Mouse (Mus musculus): ENCODE measurements around the gene Nusap1.
"Not testable (repeated sequence)": the region's sequence is repeated elsewhere in the genome, so short reads cannot be mapped to it uniquely, and the experiment has no call there.

Gene Nusap1

DNA sequence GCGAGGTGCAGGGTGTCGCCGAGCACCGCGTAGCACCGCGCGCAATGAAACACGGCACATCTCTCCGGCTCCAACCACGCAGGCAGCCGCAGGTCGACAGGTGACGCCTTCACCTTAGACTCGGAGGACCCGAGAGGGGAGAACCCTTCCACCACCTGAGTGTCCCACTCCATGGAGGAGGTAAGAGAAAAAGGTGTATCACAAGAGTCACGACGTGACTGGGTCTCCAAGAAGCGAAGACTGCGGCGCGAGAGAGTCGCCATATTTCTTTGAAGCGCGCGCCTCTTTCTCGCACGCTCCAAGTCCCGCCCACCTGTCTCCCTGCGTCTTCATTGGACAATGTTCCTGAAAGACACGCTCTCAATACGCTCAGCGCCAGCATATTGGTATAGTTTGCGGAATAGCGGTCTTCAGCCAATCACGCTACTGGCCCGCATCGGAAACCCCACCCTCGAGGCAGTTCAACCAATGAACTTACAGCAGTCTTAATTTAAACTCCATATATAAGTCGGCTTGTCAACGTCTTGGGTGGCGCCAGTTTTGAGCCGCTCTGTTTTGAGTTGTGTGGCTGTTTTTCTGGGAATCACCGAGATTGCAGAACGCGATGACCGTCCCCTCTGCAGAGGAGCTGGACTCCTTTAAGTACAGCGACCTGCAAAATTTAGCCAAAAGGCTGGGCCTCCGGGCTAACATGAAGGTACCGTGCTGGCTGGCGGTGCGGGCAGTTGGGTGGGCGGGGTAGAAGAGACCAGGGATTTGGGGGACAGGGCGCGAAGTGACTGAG, at the start of gene Nusap1, which contains the start of gene Oip5:
Nusap1 (plus strand) TSS at position 100 of the 784 bp plus-strand sequence.
Oip5 (minus strand) TSS at position 271 of the 784 bp plus-strand sequence.
- DNase-seq (ENCODE audit: extremely low spot score, low read depth, low spot score) = peak; percentile 95

DNA sequence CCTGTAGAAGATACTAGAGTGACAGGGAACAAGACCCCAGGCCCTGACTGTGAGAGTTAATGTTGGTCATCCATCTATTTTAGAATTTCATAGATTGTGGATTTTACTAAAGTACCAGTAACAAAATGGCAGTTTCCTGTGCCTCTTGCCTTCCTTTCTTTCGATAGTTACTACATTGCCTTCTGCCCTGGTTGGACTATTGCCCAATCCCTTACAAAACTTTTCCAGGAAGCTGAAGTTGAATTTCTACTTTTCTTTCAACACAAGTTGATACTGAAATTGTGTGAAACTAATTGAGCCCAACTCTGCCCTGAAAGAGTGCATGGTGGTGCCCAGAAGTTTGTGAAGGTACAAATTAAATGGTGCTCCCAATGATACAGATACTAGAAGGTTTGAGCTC, 45.6 kb upstream of the Nusap1 start:
- no peak for DNase-seq (ENCODE audit: extremely low spot score, low read depth, low spot score)

DNA sequence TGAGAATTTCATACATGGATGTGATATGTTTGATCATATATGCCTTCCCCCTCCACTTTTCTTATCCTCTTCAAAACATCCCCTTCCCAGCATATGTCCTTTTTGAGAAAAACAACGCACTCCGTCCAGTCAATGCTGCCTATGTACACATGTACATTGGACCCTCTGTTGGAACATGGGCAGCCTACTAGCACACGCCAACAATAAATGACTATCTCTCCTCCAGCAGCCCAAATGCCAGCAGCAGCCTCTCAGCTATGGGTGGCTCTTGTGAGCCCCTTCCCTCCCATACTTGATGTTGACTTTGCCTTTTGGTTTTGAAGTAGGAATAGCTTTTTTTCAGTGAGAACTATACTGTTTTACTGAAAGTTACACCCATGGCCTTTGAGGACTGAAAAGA, 36.5 kb upstream of the Nusap1 start:
- no peak for DNase-seq (ENCODE audit: extremely low spot score, low read depth, low spot score)

- no peak for DNase-seq (ENCODE audit: extremely low spot score, low read depth, low spot score)
Observed at GRCm38 (mm10) chr2:119583439-119583838, 34.7 kb upstream of the Nusap1 start.

- DNase-seq (ENCODE audit: extremely low spot score, low read depth, low spot score) = no peak
Observed at GRCm38 (mm10) chr2:119584282-119584681, 33.8 kb upstream of the Nusap1 start.

- DNase-seq (ENCODE audit: extremely low spot score, low read depth, low spot score) = no peak
Observed at GRCm38 (mm10) chr2:119587383-119587782, 30.7 kb upstream of the Nusap1 start.

- no peak for DNase-seq (ENCODE audit: extremely low spot score, low read depth, low spot score)
Observed at GRCm38 (mm10) chr2:119591247-119591646, 26.9 kb upstream of the Nusap1 start.

- no peak for DNase-seq (ENCODE audit: extremely low spot score, low read depth, low spot score)
Observed at GRCm38 (mm10) chr2:119593765-119594112, 24.4 kb upstream of the Nusap1 start.

- peak; percentile 99 for DNase-seq (ENCODE audit: extremely low spot score, low read depth, low spot score)
Observed at GRCm38 (mm10) chr2:119594113-119594981, 23.8 kb upstream of the Nusap1 start.

- no peak for DNase-seq (ENCODE audit: extremely low spot score, low read depth, low spot score)
Observed at GRCm38 (mm10) chr2:119595308-119595707, 22.8 kb upstream of the Nusap1 start.

DNA sequence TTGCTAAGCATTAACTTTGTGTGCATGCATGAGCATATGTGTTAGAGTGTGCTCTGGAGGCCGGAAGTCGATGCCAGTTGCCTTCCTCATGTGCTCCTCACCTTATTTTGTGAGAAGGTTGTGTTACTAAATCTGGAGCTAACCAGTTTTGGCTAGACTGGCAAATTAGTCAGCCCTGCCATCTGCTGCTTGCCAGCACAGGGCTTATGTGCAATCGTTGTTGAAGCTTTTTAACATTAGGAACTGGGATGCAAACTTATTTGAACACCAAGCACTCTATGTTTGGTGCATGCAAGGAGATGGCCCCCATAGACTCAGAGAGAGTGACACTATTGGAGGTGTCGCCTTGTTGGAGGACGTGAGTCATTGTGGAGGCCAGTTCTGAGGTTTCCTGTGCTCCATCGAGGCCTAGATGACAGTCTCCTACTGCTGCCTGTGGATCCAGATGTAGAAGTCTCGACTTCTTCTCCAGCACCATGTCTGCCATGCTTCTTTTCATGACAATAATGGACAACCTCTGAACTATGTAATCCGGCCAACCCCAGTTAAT, 21.2 kb upstream of the Nusap1 start:
- no peak for DNase-seq (ENCODE audit: extremely low spot score, low read depth, low spot score)

DNA sequence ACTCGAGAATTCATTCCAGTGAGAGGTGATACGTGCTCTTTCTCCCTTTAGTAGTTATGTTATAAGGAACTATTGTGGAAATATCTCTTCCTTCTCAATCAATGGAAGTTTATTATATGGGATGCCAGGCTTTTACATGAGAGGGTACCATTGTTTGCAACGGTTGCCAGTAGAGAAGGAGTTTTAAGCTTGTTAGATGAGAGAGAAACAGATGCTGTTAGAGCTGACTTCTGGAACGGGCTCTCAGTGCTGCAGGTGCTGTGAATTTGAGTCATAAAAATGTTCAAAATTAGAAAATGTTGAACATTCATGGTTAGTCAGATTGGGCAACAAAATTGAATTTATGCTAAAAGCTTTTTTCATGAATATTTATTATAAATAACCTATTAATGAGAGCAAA, 17.1 kb upstream of the Nusap1 start:
- no peak for DNase-seq (ENCODE audit: extremely low spot score, low read depth, low spot score)

- not testable (repeated sequence) for DNase-seq (ENCODE audit: extremely low spot score, low read depth, low spot score)
Observed at GRCm38 (mm10) chr2:119601575-119601974, 16.5 kb upstream of the Nusap1 start.

DNA sequence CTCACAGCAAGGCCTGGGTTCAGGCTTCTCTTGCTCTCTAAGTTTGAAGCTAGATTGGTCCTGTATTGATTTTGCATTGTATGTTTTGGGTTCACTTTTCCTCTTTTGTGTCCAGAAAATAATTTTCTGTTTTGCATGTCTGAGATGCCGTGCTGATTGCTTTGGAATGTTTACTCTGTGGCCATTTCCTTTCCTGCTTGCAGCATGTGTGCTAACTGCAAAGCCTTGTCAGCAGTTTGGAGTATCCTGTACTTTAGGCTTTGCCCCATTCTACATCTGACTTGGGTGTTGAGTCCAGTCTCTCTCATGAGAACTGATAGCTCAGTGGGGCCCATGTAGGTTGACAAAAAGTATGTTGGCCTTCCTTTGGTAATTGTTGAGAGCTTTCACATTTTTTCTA, 15.6 kb upstream of the Nusap1 start:
- no peak for DNase-seq (ENCODE audit: extremely low spot score, low read depth, low spot score)

GRCm38 (mm10) chr2:119603909-119604308, 14.2 kb upstream of the Nusap1 start:
- no peak for DNase-seq (ENCODE audit: extremely low spot score, low read depth, low spot score)

- DNase-seq (ENCODE audit: extremely low spot score, low read depth, low spot score) = no peak
Observed at GRCm38 (mm10) chr2:119605361-119605973, 12.6 kb upstream of the Nusap1 start.

DNA sequence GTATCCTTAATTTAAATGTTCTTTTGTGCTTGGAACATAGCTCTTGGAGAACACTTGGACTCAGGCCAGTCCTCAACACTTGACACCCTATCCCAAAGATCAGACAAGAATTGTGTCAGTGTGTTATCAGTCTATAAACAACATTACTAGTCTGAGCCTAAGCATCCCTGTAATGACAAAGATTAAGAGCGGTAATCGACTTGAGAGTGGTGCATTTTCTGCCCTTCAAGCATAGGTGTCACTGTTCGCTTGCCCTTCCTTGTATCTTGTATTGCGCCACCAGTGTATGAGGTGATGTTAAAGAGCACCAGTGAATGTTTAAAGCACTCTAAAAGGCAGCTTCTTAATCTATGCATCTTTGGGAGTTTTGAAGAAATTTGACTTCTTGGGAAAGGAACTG, 11.1 kb upstream of the Nusap1 start:
- no peak for DNase-seq (ENCODE audit: extremely low spot score, low read depth, low spot score)

- DNase-seq (ENCODE audit: extremely low spot score, low read depth, low spot score) = no peak
Observed at GRCm38 (mm10) chr2:119617841-119618198, 278 bp upstream of the Nusap1 start.

GRCm38 (mm10) chr2:119619002-119619401, 904 bp downstream of the Nusap1 start:
- not testable (repeated sequence) for DNase-seq (ENCODE audit: extremely low spot score, low read depth, low spot score)

GRCm38 (mm10) chr2:119621302-119621701, 3.2 kb downstream of the Nusap1 start:
- DNase-seq (ENCODE audit: extremely low spot score, low read depth, low spot score) = no peak

DNA sequence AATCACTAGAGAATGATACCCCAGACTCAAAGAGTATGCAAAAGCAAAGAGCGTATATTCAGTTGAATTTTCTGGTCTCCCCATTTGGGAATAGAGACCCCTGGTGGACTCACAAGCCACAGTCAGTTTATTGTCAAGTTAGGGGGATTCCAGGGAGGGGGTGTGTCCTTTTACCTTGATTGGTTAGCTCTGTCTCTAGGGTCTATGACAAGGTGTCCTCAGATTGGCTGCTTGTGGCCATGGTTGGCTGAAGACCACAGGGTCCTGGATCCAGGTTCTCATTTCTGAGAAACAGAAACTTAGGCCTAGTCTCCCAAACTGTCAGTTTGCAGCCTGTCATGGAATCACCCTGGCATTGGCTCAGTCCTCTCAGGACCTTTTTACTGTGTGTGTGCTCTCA, 18.7 kb downstream of the Nusap1 start:
- DNase-seq (ENCODE audit: extremely low spot score, low read depth, low spot score) = no peak
